Mouse (Mus musculus) myocyte (in vitro differentiated cells): Measurements from ENCODE around the gene Sncg. TPM values are rescaled to one million over a fixed set of nuclear protein-coding genes. Genes with fewer than 3 reads are reported as not detected.

ENCODE experiments used
- H3K27me3 ChIP-seq: one replicate; pipeline ENCODE4 v1.6.1; 2011; ENCODE audit not compliant: control insufficient read depth, insufficient read depth, insufficient read length
- H3K36me3 ChIP-seq: one replicate; pipeline ENCODE4 v1.6.1; 2011; ENCODE audit not compliant: control insufficient read depth, insufficient read depth
- H3K4me2 ChIP-seq: one replicate; pipeline ENCODE4 v1.6.1; 2011; ENCODE audit warnings: low read depth, control low read depth
- H3K4me3 ChIP-seq: one replicate; pipeline ENCODE4 v1.5.1; 2011; ENCODE audit warnings: mild to moderate bottlenecking, control low read depth, moderate library complexity
- H3K79me2 ChIP-seq: one replicate; pipeline ENCODE4 v1.6.1; 2011; ENCODE audit not compliant: control insufficient read depth, insufficient read depth
- H3ac ChIP-seq: one replicate; pipeline ENCODE4 v1.6.1; 2011; ENCODE audit not compliant: control insufficient read depth, insufficient read length
- CEBPB ChIP-seq: IDR thresholded peaks from 2 replicates; pipeline ENCODE4 v1.6.1; 2011; ENCODE audit warnings: mild to moderate bottlenecking, moderate library complexity; ENCODE audit not compliant: poor library complexity, insufficient read depth, severe bottlenecking
- E2F4 ChIP-seq: IDR thresholded peaks from one replicate; pipeline ENCODE4 v1.6.1; 2011; ENCODE audit warnings: mild to moderate bottlenecking, control low read depth, moderate library complexity; ENCODE audit not compliant: insufficient read depth
- MAX ChIP-seq: IDR thresholded peaks from one replicate; pipeline ENCODE4 v1.6.1; 2011; ENCODE audit warnings: low read depth, mild to moderate bottlenecking, control low read depth
- MYOD1 ChIP-seq, 3 experiments: IDR thresholded peaks; one replicate each; pipeline ENCODE4 v1.6.1; 2011; ENCODE audit warnings: control low read depth in 2 of 3, low read depth in 2 of 3, mild to moderate bottlenecking in 2 of 3, moderate library complexity in 1 of 3; ENCODE audit not compliant: insufficient read length in 2 of 3, control insufficient read depth in 1 of 3
- MYOG ChIP-seq, 3 experiments: IDR thresholded peaks; one replicate each; pipeline ENCODE4 v1.6.1; 2011; ENCODE audit warnings: control low read depth in 2 of 3, low read depth in 2 of 3, mild to moderate bottlenecking in 2 of 3; ENCODE audit not compliant: insufficient read length in 2 of 3, control insufficient read depth in 1 of 3, insufficient read depth in 1 of 3
- POLR2A ChIP-seq: IDR thresholded peaks from one replicate; pipeline ENCODE4 v1.6.1; 2011; ENCODE audit warnings: low read depth, mild to moderate bottlenecking, control low read depth, moderate library complexity; ENCODE audit not compliant: insufficient read length
- POLR2AphosphoS2 ChIP-seq: IDR thresholded peaks from one replicate; pipeline ENCODE4 v1.6.1; 2011; ENCODE audit warnings: low read depth, control low read depth; ENCODE audit not compliant: insufficient read length
- REST ChIP-seq: IDR thresholded peaks from one replicate; pipeline ENCODE4 v1.6.1; 2011; ENCODE audit warnings: mild to moderate bottlenecking, control low read depth, moderate library complexity; ENCODE audit not compliant: insufficient read depth, insufficient read length
- SRF ChIP-seq: IDR thresholded peaks from one replicate; pipeline ENCODE4 v1.6.1; 2011; ENCODE audit warnings: low read depth; ENCODE audit not compliant: control insufficient read depth, insufficient read length
- TCF12 ChIP-seq: IDR thresholded peaks from one replicate; pipeline ENCODE4 v1.6.1; 2011; ENCODE audit warnings: mild to moderate bottlenecking, control low read depth; ENCODE audit not compliant: poor library complexity, insufficient read depth, severe bottlenecking
- TCF3 ChIP-seq: IDR thresholded peaks from one replicate; pipeline ENCODE4 v1.6.1; 2011; ENCODE audit warnings: low read depth, control low read depth; ENCODE audit not compliant: insufficient read length
- USF1 ChIP-seq: IDR thresholded peaks from one replicate; pipeline ENCODE4 v1.6.1; 2011; ENCODE audit warnings: low read depth, mild to moderate bottlenecking, control low read depth, moderate library complexity
- polyA plus RNA-seq: library from polyadenylated mRNA; unstranded; fragments of >200 nt; fragmentation: generic; extraction: Trizol; gene quantifications from one replicate; pipeline ENCODE4 v1.2.1, GENCODE M21; 2012; ENCODE audit warnings: missing spikeins

Gene Sncg
- polyA plus RNA-seq, 1 experiment: 1.3 TPM

GRCm38 (mm10) chr14:34351660-34352059 lies 22.9 kb downstream of the Sncg start:
- Histone ChIP-seq H3K79me2 (no peaks in the 10 kb centered on the region), H3K4me3 (no peak overlapping the region), H3ac (no peak overlapping the region), H3K27me3 (no peaks in the 10 kb centered on the region), H3K4me2 (no peak overlapping the region), H3K36me3 (no peaks in the 10 kb centered on the region)
- TF ChIP-seq REST: no peak
- TF ChIP-seq MAX: no peak
- no peak for TF ChIP-seq SRF
- no peak for TF ChIP-seq E2F4
- TF ChIP-seq USF1: no peak
- no peak for TF ChIP-seq MYOG (IDR thresholded peaks at IDR 0.05; ENCODE audit: control insufficient read depth in 1 of 3, insufficient read depth in 1 of 3, insufficient read length in 2 of 3, low read depth in 2 of 3)

GRCm38 (mm10) chr14:34349007-34349406 lies 25.6 kb downstream of the Sncg start:
- TF ChIP-seq E2F4 (no peak), MYOD1 (IDR thresholded peaks at IDR 0.05; ENCODE audit: control insufficient read depth in 1 of 3, insufficient read length in 2 of 3, low read depth in 2 of 3) (no peak), CEBPB (no peak), POLR2A (no peak)
- Histone ChIP-seq H3K36me3 (no peaks in the 10 kb centered on the region), H3K4me2 (no peak overlapping the region), H3K27me3 (no peaks in the 10 kb centered on the region), H3K4me3 (no peak overlapping the region), H3K79me2 (no peaks in the 10 kb centered on the region), H3ac (no peak overlapping the region)

GRCm38 (mm10) chr14:34348301-34348700 lies 26.3 kb downstream of the Sncg start:
- H3K4me2 ChIP-seq: no peak overlapping the region
- no peak overlapping the region for H3ac ChIP-seq
- peaks cover 3% of the 10 kb centered on the region for H3K36me3 ChIP-seq
- peak in 1 of 3 experiments; percentile 12 for TF ChIP-seq MYOG (IDR thresholded peaks at IDR 0.05; ENCODE audit: control insufficient read depth in 1 of 3, insufficient read depth in 1 of 3, insufficient read length in 2 of 3, low read depth in 2 of 3)
- peak in 1 of 3 experiments; percentile 17 for TF ChIP-seq MYOD1 (IDR thresholded peaks at IDR 0.05; ENCODE audit: control insufficient read depth in 1 of 3, insufficient read length in 2 of 3, low read depth in 2 of 3)
- no peak for TF ChIP-seq POLR2AphosphoS2
- no peak for TF ChIP-seq USF1
- TF ChIP-seq E2F4: no peak
- TF ChIP-seq TCF12: no peak
- TF ChIP-seq TCF3: no peak
- no peak for TF ChIP-seq REST
- no peak for TF ChIP-seq SRF
- TF ChIP-seq CEBPB: no peak
- no peak for TF ChIP-seq MAX
- no peak for TF ChIP-seq POLR2A
- no peaks in the 10 kb centered on the region for H3K27me3 ChIP-seq
- H3K79me2 ChIP-seq: no peaks in the 10 kb centered on the region
- no peak overlapping the region for H3K4me3 ChIP-seq

GRCm38 (mm10) chr14:34347084-34347483 lies 27.5 kb downstream of the Sncg start:
- Histone ChIP-seq H3K27me3 (no peaks in the 10 kb centered on the region), H3K79me2 (no peaks in the 10 kb centered on the region), H3ac (no peak overlapping the region), H3K4me2 (no peak overlapping the region), H3K4me3 (no peak overlapping the region), H3K36me3 (peaks cover 15% of the 10 kb centered on the region)
- TF ChIP-seq TCF3: no peak
- TF ChIP-seq POLR2AphosphoS2: peak; percentile 67

GRCm38 (mm10) chr14:34345771-34346566 lies 28.6 kb downstream of the Sncg start:
- no peak for TF ChIP-seq TCF3
- TF ChIP-seq POLR2AphosphoS2: peak; percentile 76

GRCm38 (mm10) chr14:34344361-34344760 lies 30.2 kb downstream of the Sncg start:
- Histone ChIP-seq H3K27me3 (no peaks in the 10 kb centered on the region), H3ac (no peak overlapping the region), H3K36me3 (peaks cover 39% of the 10 kb centered on the region), H3K4me2 (no peak overlapping the region), H3K79me2 (no peaks in the 10 kb centered on the region), H3K4me3 (no peak overlapping the region)
- TF ChIP-seq E2F4: no peak
- no peak for TF ChIP-seq POLR2AphosphoS2
- no peak for TF ChIP-seq TCF12
- no peak for TF ChIP-seq USF1
- TF ChIP-seq MYOG (IDR thresholded peaks at IDR 0.05; ENCODE audit: control insufficient read depth in 1 of 3, insufficient read depth in 1 of 3, insufficient read length in 2 of 3, low read depth in 2 of 3): no peak
- no peak for TF ChIP-seq POLR2A
- TF ChIP-seq TCF3: no peak
- TF ChIP-seq REST: no peak
- no peak for TF ChIP-seq MYOD1 (IDR thresholded peaks at IDR 0.05; ENCODE audit: control insufficient read depth in 1 of 3, insufficient read length in 2 of 3, low read depth in 2 of 3)
- TF ChIP-seq MAX: no peak
- TF ChIP-seq CEBPB: no peak
- no peak for TF ChIP-seq SRF

More at GRCm38 (mm10) chr14:34345771-34346566, 28.6 kb downstream of the Sncg start:
- H3K36me3 ChIP-seq: peaks cover 25% of the 10 kb centered on the region
- no peak overlapping the region for H3K4me2 ChIP-seq
- H3K27me3 ChIP-seq: no peaks in the 10 kb centered on the region
- no peak overlapping the region for H3K4me3 ChIP-seq
- H3K79me2 ChIP-seq: no peaks in the 10 kb centered on the region
- no peak overlapping the region for H3ac ChIP-seq
